Mouse (Mus musculus) liver, postnatal 0 days (tissue): Measurements from ENCODE around the gene Rab28. TPM values are rescaled to one million over a fixed set of nuclear protein-coding genes. Genes with fewer than 3 reads are reported as not detected.
"Not testable (repeated sequence)": the region's sequence is repeated elsewhere in the genome, so short reads cannot be mapped to it uniquely, and the experiment has no call there.

Source experiments
- ATAC-seq: fragments of 200-750 bp; cut with Nextera tagmentation; 2 replicates; pipeline ENCODE4 v1.8.0; 2017; ENCODE audit warnings: mild to moderate bottlenecking, moderate library complexity
- DNase-seq: peaks from one replicate; pipeline ENCODE4 v3.0.0-alpha.2; 2016
- H3K27ac ChIP-seq: fragments of 300-500 bp; sonication (generic); 2 replicates; pipeline ENCODE4 v1.5.1; 2014; ENCODE audit warnings: antibody characterized with exemption, moderate library complexity, mild to moderate bottlenecking, low read depth
- H3K27me3 ChIP-seq: fragments of 300-500 bp; sonication (generic); 2 replicates; pipeline ENCODE4 v1.6.1; 2014; ENCODE audit warnings: low read length, control low read depth, mixed read lengths; ENCODE audit not compliant: insufficient read depth
- H3K36me3 ChIP-seq: fragments of 300-500 bp; sonication (generic); replicated peaks from 2 replicates; pipeline ENCODE4 v1.6.1; 2014; ENCODE audit warnings: mild to moderate bottlenecking, control low read depth, low read length, moderate library complexity, mixed read lengths; ENCODE audit not compliant: insufficient read depth
- H3K4me1 ChIP-seq: fragments of 300-500 bp; sonication (generic); 2 replicates; pipeline ENCODE4 v1.6.1; 2014; ENCODE audit warnings: antibody characterized with exemption, mild to moderate bottlenecking, control low read depth; ENCODE audit not compliant: insufficient read depth
- H3K4me2 ChIP-seq: fragments of 300-500 bp; sonication (generic); 2 replicates; pipeline ENCODE4 v1.6.1; 2014; ENCODE audit warnings: low read depth, mild to moderate bottlenecking, low read length, moderate library complexity, mixed read lengths
- H3K4me3 ChIP-seq: fragments of 300-500 bp; sonication (generic); 2 replicates; pipeline ENCODE4 v1.5.1; 2014; ENCODE audit warnings: low read depth, low read length
- H3K9ac ChIP-seq: fragments of 300-500 bp; sonication (generic); replicated peaks from 2 replicates; pipeline ENCODE4 v1.6.1; 2014; ENCODE audit warnings: mild to moderate bottlenecking, moderate library complexity
- H3K9me3 ChIP-seq: fragments of 300-500 bp; sonication (generic); 2 replicates; pipeline ENCODE4 v1.6.1; 2016; ENCODE audit warnings: mild to moderate bottlenecking, control low read depth, low read length, mixed read lengths
- CTCF ChIP-seq: sonication (generic); IDR thresholded peaks from 2 replicates; pipeline ENCODE4 v1.5.1; 2016; ENCODE audit warnings: antibody characterized with exemption, low read depth
- EP300 ChIP-seq: IDR thresholded peaks from 2 replicates; pipeline ENCODE4 v1.6.1; 2016; ENCODE audit warnings: antibody characterized with exemption, low read depth, mild to moderate bottlenecking
- WGBS: fragments of 180-500 bp; shearing (Covaris S2); extraction: QIAGEN DNeasy Blood & Tissue Kit; methylation state at CpG from one replicate; pipeline ENCODE4 v1.1.7; 2014; ENCODE audit not compliant: insufficient replicate concordance; 5-methylcytosine and 5-hydroxymethylcytosine counted together
- polyA plus RNA-seq: library from polyadenylated mRNA; unstranded; fragments of >200 nt; fragmentation: Nextera tagmentation; extraction: Ambion mirVana; gene quantifications from 2 replicates; pipeline ENCODE4 v1.2.1, GENCODE M21; 2015

The Rab28 gene
- polyA plus RNA-seq, 1 experiment from 2014 or later, result 22.5 TPM

GRCm38 (mm10) chr5:41725573-41725972 is 17.6 kb upstream of the Rab28 start:
- no peak overlapping the region for H3K27ac ChIP-seq
- no peak overlapping the region for H3K4me3 ChIP-seq
- DNase-seq (no peak), ATAC-seq (no peak)
- H3K4me1 ChIP-seq, result no peaks in the 10 kb centered on the region
- H3K36me3 ChIP-seq, result no peaks in the 10 kb centered on the region
- no peak overlapping the region for H3K4me2 ChIP-seq
- TF ChIP-seq EP300 (no peak), CTCF (no peak)
- H3K9ac ChIP-seq, result no peak overlapping the region
- H3K9me3 ChIP-seq, result no peaks in the 10 kb centered on the region
- WGBS, result 79% methylated on average over 6 of the region's 6 CpGs
- no peaks in the 10 kb centered on the region for H3K27me3 ChIP-seq

DNA sequence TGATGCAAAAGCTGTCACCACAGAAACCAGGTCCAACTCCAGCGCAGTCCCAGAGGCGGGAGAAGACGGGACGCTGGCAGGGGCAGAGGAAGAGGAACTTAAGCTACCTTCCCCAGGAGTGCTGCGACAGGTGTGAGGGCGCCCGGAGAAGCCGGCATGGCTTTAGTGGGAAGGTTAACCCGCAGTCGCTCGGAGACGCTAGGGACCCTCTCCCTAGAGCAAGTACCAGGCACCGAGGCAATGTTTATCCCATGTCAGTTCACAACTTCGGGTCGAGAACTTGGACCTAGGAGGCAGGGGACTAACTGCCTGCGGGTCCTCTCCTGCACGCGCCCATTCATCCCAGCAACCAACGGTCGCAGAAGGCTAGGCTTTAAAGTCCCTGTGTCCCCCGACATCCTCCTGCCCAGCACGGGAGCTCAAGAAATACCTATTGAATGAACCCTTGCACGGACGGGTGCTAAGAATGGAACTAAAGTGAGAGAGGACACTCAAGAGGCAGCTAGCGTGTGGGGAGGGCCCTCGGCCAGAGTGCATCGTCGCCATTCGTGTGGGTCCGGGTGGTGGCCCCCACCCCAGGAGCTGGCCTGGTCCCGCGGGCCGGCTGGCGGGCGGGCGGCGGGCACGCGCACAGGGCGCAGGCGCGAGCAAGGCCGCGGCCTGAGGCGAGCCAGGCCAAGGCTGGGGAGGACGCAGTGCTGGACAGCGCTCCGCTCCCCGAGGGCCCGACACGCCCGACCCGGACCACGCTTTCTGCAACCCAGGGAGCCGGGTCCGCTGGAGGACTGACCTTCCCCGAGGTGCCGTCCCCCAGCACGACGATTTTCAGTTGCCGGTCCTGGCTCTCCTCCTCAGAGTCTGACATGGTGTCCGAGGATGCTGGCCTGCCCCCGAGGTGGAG is 592 bp downstream of the Rab28 start:
- TF ChIP-seq CTCF, result no peak
- TF ChIP-seq EP300, result no peak

GRCm38 (mm10) chr5:41706777-41707114 is 1.2 kb downstream of the Rab28 start:
- H3K9me3 ChIP-seq, result no peaks in the 10 kb centered on the region
- TF ChIP-seq CTCF (no peak), EP300 (no peak)
- no peak for DNase-seq
- no peaks in the 10 kb centered on the region for H3K36me3 ChIP-seq
- no peak for ATAC-seq
- H3K4me3 ChIP-seq, result peak overlapping the region; percentile 75
- peak overlapping the region; percentile 99 for H3K4me2 ChIP-seq
- H3K27ac ChIP-seq, result no peak overlapping the region; the same call in 1 of the 2 replicates
- H3K4me1 ChIP-seq, result peaks cover 9% of the 10 kb centered on the region
- 7% methylated on average over 9 of the region's 9 CpGs for WGBS
- H3K9ac ChIP-seq, result peak overlapping the region; percentile 75
- no peaks in the 10 kb centered on the region for H3K27me3 ChIP-seq

More for the DNA sequence above, 592 bp downstream of the Rab28 start:
- Histone ChIP-seq H3K4me3 (peak overlapping the region; percentile 75), H3K9me3 (no peaks in the 10 kb centered on the region), H3K4me2 (peak overlapping the region; percentile 99), H3K9ac (peak overlapping the region; percentile 75), H3K27me3 (no peaks in the 10 kb centered on the region), H3K4me1 (peaks cover 9% of the 10 kb centered on the region), H3K36me3 (no peaks in the 10 kb centered on the region), H3K27ac (peak overlapping the region; percentile 64)
- DNase-seq (peak; percentile 54), ATAC-seq (peak; percentile 81)
- under 1% methylated on average over 61 of the region's 63 CpGs for WGBS

GRCm38 (mm10) chr5:41701085-41701484 is 6.9 kb downstream of the Rab28 start:
- not testable (repeated sequence) for ATAC-seq

GRCm38 (mm10) chr5:41697958-41698357 is 10.0 kb downstream of the Rab28 start:
- no peak overlapping the region for H3K4me2 ChIP-seq
- H3K27ac ChIP-seq, result no peak overlapping the region
- ATAC-seq (no peak), DNase-seq (no peak)
- TF ChIP-seq CTCF, result peak; percentile 20; the same call in 1 of the 2 replicates
- no peak for TF ChIP-seq EP300
- no peak overlapping the region for H3K4me3 ChIP-seq
- no peaks in the 10 kb centered on the region for H3K36me3 ChIP-seq
- H3K9me3 ChIP-seq, result no peaks in the 10 kb centered on the region
- no peak overlapping the region for H3K9ac ChIP-seq
- H3K4me1 ChIP-seq, result no peaks in the 10 kb centered on the region
- no peaks in the 10 kb centered on the region for H3K27me3 ChIP-seq

More at GRCm38 (mm10) chr5:41701085-41701484, 6.9 kb downstream of the Rab28 start:
- not testable (repeated sequence) for H3K27ac ChIP-seq, H3K9me3 ChIP-seq, H3K36me3 ChIP-seq, H3K9ac ChIP-seq, DNase-seq, H3K4me3 ChIP-seq, H3K27me3 ChIP-seq, H3K4me1 ChIP-seq, H3K4me2 ChIP-seq
- WGBS, result 84% methylated on average over 4 of the region's 4 CpGs

- ATAC-seq (no peak), DNase-seq (no peak)
- Histone ChIP-seq H3K9me3 (no peaks in the 10 kb centered on the region), H3K27ac (no peak overlapping the region), H3K4me2 (no peak overlapping the region), H3K4me3 (no peak overlapping the region), H3K36me3 (peaks cover 3% of the 10 kb centered on the region; the same call in 1 of the 2 replicates), H3K27me3 (no peaks in the 10 kb centered on the region), H3K4me1 (no peaks in the 10 kb centered on the region), H3K9ac (no peak overlapping the region)
- TF ChIP-seq EP300 (no peak), CTCF (no peak)
These were observed 22.9 kb downstream of the Rab28 start for GRCm38 (mm10) chr5:41685016-41685415.
